Mouse (Mus musculus) gastrocnemius, postnatal 36 days (tissue): ENCODE measurements around the gene Man1a2. TPM values are rescaled to one million over a fixed set of nuclear protein-coding genes. Genes with fewer than 3 reads are reported as not detected.

Experiments used
- DNase-seq, 2 experiments: peaks; one replicate each; pipeline ENCODE4 v3.0.0; 2022
- intact Hi-C: fragments of 180-260 bp; cut with DNase I; formaldehyde crosslinking; loops from one replicate; pipeline ENCODE4 v1.15.1; 2025
- total RNA-seq, 2 experiments: library from RNA; stranded (reverse); gene quantifications; 2 replicates each; pipeline ENCODE4 v1.2.3; 2021

The Man1a2 gene
- total RNA-seq, 2 experiments from 2014 or later, result 23.4 to 23.6 TPM

- no peak for DNase-seq
- intact Hi-C loops, result no loop called here
These were observed 112.6 kb downstream of the Man1a2 start for GRCm38 (mm10) chr3:100572571-100573183.

DNA sequence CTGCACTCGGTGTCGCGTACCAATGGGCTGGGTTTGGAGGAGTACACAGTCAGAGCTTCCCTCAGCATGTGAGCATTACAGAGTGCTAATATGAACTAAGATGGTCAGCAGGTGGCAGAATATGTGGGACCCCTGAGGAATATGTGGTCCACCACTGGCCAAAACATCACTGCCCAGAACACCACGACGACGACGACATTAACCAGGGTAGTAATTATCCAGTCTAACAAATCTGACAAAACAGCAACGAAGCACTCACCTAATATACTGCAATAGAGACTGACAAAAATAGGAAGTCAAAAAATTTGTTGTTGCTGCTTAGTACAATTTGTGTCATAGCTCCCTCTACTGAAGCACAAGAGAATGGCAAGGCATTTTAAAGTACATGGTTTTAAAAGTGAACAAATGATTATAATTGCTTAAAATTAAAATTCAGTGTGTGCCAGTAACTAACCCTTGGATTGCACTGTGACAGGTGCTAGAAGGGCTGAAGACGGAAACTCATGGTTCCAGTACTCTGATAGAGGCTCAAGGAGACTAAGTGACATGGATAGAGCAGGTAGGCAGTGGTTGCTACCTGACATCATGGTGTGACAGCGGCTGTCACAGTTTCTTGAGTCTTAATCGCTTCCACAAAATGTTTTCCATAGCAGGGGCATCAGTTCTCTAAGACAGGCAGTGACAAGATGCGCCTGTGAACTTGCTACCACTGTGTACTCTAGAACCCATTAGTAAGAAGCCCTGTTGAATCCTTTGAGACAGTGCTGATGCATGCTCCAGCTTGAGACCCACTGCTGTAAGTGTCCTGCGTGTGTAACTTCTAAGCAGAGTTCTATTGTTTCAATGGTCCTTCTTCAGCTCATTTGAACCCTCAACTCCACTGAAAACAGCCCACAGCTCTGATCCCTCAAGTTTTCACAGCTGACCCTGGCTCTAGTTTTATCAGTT lies 116.6 kb downstream of the Man1a2 start:
- intact Hi-C loops, result loop anchor here (2.0 to 10.0 kb wide), 3 partner anchors 146 to 384 kb away; no protein-coding TSS in a partner anchor
- DNase-seq, result no peak

- intact Hi-C loops, result loop anchor here (10.0 kb wide), 1 partner anchor 379 kb away; no protein-coding TSS in a partner anchor
- no peak for DNase-seq
These were observed 121.7 kb downstream of the Man1a2 start for GRCm38 (mm10) chr3:100563565-100563964.

DNA sequence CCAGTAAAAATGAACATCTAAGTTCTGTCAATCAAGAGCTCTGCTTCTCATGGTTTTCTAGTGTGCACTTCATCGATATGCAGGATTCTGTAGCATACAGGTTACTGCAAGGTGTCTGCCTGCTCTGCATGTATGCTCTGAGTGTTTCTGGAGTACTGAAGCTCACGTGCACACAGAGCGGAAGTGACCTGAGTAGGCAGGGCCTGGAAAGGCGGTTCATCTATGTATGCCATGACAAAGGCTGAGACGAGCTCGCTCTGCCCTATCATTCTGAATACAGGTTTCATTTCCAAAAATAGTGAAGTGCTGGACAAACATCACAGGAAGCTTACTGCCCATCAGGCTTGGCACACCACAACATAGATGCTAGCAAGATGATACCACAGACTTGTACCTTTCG lies 122.8 kb downstream of the Man1a2 start:
- DNase-seq, result no peak
- intact Hi-C loops, result loop anchor here (10.0 kb wide), 1 partner anchor 378 kb away; no protein-coding TSS in a partner anchor

GRCm38 (mm10) chr3:100561561-100562175 lies 123.6 kb downstream of the Man1a2 start:
- intact Hi-C loops, result loop anchor here (10.0 kb wide), 1 partner anchor 377 kb away; no protein-coding TSS in a partner anchor
- DNase-seq, result no peak

GRCm38 (mm10) chr3:100559431-100559830 lies 125.9 kb downstream of the Man1a2 start:
- DNase-seq, result no peak
- intact Hi-C loops, result no loop called here

DNA sequence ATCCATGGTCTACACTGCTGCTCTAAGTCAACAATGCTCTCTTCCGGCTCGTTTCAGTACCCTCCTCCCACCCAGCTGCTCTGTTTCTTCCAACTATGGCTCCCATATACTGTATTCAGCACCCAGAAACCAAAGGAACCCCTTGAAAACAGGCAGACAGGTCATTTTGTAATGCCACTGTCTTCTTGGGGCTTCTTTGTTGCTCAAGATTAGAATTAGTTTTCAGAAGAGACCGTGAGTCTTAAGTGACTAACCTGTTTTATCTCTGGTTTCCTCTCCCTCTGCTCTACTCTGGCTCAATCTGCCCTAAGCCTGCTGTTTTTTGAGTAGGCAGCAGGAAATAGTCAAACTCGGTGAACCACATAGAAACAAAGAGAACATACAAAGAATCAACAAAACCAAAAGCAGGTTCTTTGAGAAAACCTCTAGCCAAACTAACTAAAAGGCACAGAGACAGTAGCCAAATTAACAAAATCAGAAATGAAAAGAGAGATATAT lies 127.0 kb downstream of the Man1a2 start:
- no peak for DNase-seq
- intact Hi-C loops, result no loop called here

GRCm38 (mm10) chr3:100554843-100555242 lies 130.5 kb downstream of the Man1a2 start:
- intact Hi-C loops, result no loop called here
- no peak for DNase-seq

- intact Hi-C loops, result no loop called here
- no peak for DNase-seq
These were observed 133.1 kb downstream of the Man1a2 start for GRCm38 (mm10) chr3:100552171-100552570.

DNA sequence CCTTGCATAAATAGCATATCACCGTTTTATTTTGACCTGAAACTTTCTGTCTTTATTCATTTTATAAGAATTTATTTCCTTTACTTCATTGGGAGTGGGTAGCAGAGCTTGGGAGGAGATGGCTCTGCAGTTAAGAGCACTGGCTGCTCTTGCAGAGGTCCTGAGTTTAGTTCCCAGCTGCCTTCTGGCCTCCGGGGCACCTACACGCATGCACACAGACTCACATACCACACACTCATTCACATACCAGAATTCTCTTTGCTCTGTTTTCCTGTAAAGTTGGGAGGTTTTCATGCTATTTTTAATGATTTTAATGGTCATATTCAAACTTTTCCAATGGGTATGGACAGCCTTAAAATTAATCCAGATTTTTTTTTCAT lies 137.4 kb downstream of the Man1a2 start:
- no peak for DNase-seq
- intact Hi-C loops, result no loop called here

DNA sequence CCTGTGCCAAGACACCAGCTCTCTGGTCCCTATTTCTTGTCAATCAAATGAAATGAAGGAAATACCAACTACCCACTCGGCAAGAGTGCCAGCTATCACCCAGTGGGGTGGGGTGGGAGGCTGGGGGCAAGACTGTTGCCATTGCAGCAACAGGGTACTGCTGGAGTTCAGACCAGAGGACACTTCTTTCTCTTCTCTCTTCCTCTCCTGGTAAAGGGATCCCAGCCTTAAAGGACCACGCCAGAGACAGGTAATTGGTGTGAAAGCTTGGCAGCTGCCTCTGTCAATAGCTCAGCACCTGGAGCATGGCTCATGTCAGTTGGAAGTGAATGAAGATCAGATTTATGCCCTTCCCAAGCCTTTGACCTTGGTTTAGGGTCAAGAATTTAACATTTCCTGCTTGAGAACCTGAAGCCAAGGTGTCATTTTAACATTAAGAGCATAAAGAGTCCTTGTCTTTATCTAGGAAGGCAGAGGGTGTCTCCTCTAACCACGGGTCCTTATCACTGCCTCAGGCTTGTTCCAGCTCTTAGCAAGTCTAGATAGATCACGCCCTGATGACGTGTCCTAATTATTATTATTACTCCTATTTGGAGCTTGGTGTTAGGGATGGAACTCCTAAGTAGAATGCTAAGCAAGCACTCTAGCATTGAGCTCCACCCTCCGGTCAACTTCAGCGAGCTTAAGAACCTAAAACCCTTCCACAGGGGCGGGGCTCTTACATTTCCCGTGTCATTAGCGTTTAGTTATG lies 138.0 kb downstream of the Man1a2 start:
- intact Hi-C loops, result no loop called here
- no peak for DNase-seq

- DNase-seq, result no peak
- intact Hi-C loops, result no loop called here
These were observed 148.6 kb downstream of the Man1a2 start for GRCm38 (mm10) chr3:100536686-100537085.

- intact Hi-C loops, result no loop called here
- DNase-seq, result no peak
These were observed 149.4 kb downstream of the Man1a2 start for GRCm38 (mm10) chr3:100535902-100536301.

GRCm38 (mm10) chr3:100535298-100535697 lies 150.0 kb downstream of the Man1a2 start:
- no peak for DNase-seq
- intact Hi-C loops, result no loop called here

- intact Hi-C loops, result no loop called here
- no peak for DNase-seq
These were observed 150.9 kb downstream of the Man1a2 start for GRCm38 (mm10) chr3:100534394-100534793.

DNA sequence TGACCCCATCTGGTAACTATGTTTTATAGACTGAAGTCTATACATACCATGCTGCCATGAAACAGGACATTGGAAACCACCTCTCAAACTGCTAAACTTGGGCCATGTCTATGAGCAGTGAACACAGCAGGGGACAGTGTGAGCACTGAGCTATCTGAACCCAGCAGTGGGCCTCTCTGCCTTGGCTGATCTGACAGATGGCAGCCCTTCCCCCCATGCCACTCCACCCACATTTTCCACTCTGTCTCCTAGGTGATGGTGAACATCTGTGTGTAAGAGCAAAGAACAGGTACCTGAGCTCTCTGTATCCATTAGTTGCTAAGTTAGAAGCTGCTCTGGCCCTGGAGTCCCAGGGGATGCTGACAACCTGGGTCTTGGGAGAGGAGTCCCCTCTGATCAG lies 151.9 kb downstream of the Man1a2 start:
- intact Hi-C loops, result no loop called here
- no peak for DNase-seq

DNA sequence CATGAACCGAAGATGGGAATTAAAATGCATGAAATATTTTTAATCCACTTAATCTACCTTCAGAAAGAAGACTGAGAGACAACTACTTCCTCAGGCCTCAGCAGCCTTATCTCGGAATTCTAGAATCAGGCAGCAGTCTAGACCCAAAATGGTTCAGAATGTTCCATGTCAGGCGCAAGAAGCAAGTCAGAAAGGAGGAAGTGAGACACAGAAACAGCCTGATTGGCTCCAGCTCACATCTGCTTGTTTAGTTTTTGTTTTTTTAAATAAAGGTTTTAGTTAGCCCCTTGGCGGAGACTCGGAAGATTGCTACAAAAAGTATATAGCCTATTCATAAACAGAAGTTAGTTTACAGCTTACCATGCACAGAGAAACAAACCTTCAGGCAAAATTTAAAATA lies 154.4 kb downstream of the Man1a2 start:
- no peak for DNase-seq
- intact Hi-C loops, result no loop called here

DNA sequence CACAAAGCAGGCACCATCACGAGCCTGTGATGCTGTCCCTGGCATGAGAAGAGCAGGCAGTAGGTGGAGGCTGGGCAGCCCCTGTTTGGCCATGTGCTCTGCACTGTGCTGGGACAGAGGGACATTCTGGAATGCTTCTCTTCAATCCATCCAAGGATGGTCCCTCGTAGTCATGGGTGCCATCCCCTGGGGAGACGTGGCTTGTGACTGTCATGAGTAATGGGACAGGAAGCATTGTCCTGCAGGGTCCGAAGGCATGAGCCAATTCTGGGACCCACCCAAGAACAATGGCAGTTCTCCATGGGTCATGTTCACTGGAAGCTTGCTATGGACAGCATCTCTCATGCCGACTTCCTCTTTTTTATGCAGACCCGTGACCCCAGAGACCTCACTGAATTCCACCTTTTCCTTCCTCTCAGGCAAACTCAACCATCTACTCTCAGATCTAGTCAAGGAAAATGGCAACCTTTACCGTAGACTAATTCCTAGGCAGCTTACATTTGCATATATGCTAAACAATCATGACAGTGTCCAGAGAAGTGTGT lies 155.0 kb downstream of the Man1a2 start:
- no peak for DNase-seq
- intact Hi-C loops, result no loop called here

GRCm38 (mm10) chr3:100522671-100523070 lies 162.6 kb downstream of the Man1a2 start:
- no peak for DNase-seq
- intact Hi-C loops, result no loop called here

DNA sequence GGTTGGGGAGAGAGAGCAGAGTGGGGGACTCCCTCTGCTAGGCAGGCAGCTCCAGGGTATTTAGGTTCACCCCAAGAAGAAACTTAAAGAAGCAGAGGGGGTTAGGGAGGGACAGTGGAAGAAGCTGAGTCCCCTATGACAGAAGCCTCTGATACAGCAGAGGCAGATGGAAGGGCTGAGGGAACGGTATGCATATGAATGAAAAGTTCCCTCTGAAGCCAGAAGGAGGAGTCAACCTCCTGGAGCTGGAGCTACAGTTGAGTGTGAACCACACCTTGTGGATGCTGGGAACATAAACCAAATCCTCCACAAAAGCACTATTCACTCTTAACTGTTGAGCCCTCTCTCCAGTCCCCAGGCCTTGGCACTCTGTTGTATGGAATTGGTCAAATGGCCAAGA lies 163.7 kb downstream of the Man1a2 start:
- DNase-seq, result no peak
- intact Hi-C loops, result no loop called here
